Mouse (Mus musculus): Measurements from ENCODE around the gene Ccdc96.

Ccdc96 gene

DNA sequence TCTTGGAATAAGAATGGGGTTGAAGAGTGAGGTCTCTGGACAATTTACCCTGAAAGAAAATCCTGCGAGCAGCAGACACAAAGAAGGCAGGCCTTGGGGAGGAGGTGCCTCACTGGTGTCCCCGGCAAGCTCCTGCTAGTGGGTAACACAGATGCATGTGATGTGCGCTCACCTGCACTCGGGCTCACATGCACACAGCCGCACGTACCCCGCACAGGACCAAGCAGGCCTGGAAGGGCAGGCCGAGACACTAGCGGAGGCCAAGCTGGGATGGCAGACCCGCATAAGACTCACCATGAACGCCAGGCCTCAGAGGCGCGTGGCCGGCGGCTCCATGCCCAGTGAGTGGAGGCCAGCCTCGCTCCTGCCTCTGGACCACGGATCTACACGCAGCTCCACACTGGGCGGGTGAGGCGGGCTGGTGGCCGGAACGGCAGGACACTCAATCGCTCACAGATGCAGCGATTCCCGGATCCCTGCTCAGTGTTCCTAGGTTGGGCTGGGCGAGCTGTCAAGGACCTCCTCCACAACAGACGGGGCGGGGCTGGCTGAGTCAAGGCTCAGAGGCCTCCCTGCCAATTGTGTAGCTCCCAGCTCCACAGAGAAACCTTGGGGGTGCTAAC lies 45.9 kb downstream of the Ccdc96 start:
- peak; percentile 94 for DNase-seq

- no peak for DNase-seq
Measured at GRCm38 (mm10) chr5:36534455-36535030, 50.2 kb downstream of the Ccdc96 start.

DNA sequence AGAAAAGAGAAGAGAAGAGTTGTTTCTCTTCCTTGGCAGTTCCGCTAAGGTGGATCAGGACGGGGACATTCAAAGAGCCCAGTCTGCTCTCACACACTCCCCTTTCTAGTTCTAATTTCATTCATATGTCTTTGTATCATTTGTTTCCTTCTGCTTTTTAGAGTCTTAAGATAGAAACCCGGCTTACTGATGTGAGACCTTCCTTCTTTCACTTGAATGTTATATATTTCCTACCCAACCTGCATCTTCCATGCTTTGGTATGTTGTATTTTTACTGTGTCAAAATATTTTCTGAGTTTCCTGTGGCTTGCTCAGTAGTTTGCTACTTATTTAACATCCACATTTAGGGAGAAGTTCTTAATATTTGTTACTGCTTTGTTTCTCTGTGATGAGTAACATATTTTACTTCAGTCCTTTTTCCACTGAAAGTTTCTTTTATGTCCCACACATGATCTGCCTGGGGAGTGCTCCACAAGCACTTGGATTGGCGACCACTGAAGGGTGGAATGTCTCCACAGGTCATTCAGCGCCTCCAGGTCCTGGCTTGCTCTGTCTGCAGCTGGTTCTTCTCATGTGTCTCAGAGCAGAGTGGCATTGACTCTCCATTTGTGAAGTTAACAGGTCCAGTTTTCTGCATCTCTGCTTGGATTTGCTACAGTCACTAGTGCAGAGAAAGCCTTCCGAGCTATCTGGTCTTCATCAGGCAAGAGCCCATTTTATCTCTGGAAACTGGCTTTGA lies 51.2 kb downstream of the Ccdc96 start:
- no peak for DNase-seq

DNA sequence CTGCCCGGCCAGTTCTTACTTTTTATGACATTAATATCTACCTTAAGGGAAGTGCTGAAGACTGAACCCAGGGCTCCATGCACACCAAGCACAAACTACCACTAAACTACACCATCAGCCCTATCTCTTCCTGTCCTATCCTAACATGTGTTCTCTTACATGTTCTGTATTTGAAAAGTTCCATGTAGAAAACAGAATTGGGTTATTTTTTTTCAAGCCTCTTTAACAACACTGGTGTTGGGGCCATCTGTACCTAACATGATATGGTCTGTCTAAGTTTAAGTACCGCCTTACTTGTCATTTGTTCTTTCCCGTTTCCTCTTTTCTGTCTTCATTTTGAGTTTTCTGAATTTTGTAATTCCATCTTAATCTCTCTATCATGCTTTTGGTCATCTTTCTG lies 52.0 kb downstream of the Ccdc96 start:
- DNase-seq: no peak
